Mouse (Mus musculus) adrenal gland, adult 2 months (tissue): ENCODE data around the gene Nt5dc1. TPM values are rescaled to one million over a fixed set of nuclear protein-coding genes. Genes with fewer than 3 reads are reported as not detected.

Experiments
- polyA plus RNA-seq: library from polyadenylated mRNA; depleted of rRNA; stranded (reverse); fragments of >200 nt; gene quantifications from 2 replicates; pipeline ENCODE4 v1.2.3, GENCODE M21; 2012; rRNA removed
- total RNA-seq, 2 experiments: library from RNA; stranded (reverse); gene quantifications; 2 replicates each; pipeline ENCODE4 v1.2.3; 2021

Nt5dc1 gene
- total and polyA plus RNA-seq, 3 experiments: 5.9 to 24.6 (median 24.6) TPM

Other genes with a start within 250 kb of the Nt5dc1 start
- gene Dse, start 210.8 kb downstream of the Nt5dc1 start, total RNA-seq: 10 to 100 TPM; 13.2 to 14.9 TPM
- gene Dse, start 210.8 kb downstream of the Nt5dc1 start, polyA plus RNA-seq: 3.7 and 4.5 TPM in 2 replicates
- gene Tspyl1, start 136.4 kb downstream of the Nt5dc1 start, total RNA-seq: 10 to 100 TPM; 54.1 to 69.5 TPM
- 32.5 and 33.7 TPM in 2 replicates for gene Tspyl1, start 136.4 kb downstream of the Nt5dc1 start, polyA plus RNA-seq
- gene Tspyl4, start 121.1 kb downstream of the Nt5dc1 start, total RNA-seq: 10 to 100 TPM; 14.9 to 23.0 TPM
- gene Tspyl4, start 121.1 kb downstream of the Nt5dc1 start, polyA plus RNA-seq: 3.2 and 3.9 TPM in 2 replicates
- under 1 TPM in 1 of 2 experiments, not detected in 1; 0.12 TPM for gene Col10a1, start 28.6 kb downstream of the Nt5dc1 start, total RNA-seq
- gene Col10a1, start 28.6 kb downstream of the Nt5dc1 start, polyA plus RNA-seq: 0.02 TPM in 1 of 2 replicates, not detected in the other
- gene Frk, start 64.8 kb upstream of the Nt5dc1 start, total RNA-seq: 10 to 100 TPM in 1 of 2 experiments, 1 to 10 TPM in 1; 7.1 to 19.8 TPM
- 0.97 and 1.3 TPM in 2 replicates for gene Frk, start 64.8 kb upstream of the Nt5dc1 start, polyA plus RNA-seq